Mouse (Mus musculus): ENCODE data around the gene Rapgef1. TPM values are rescaled to one million over a fixed set of nuclear protein-coding genes. Genes with fewer than 3 reads are reported as not detected.

The Rapgef1 gene
- polyA plus RNA-seq, 1 experiment: 132 TPM

- H3K4me3 ChIP-seq (ENCODE audit: control insufficient read depth, insufficient read depth, low read length): no peak overlapping the region
- DNase-seq: no peak
- no peaks in the 10 kb centered on the region for H3K27me3 ChIP-seq (ENCODE audit: control insufficient read depth, insufficient read depth, low read length)
- H3K4me1 ChIP-seq (replicated peaks; ENCODE audit: control insufficient read depth, insufficient read depth, low read length): no peaks in the 10 kb centered on the region
- TF ChIP-seq POLR2A (IDR thresholded peaks at IDR 0.05; ENCODE audit: control insufficient read depth, extremely low read depth, insufficient read depth, low read length, poor library complexity) (no peak), CTCF (IDR thresholded peaks at IDR 0.05; ENCODE audit: borderline replicate concordance, control insufficient read depth, extremely low read depth, insufficient read depth, low read length, poor library complexity) (no peak)
- H3K36me3 ChIP-seq (ENCODE audit: control insufficient read depth, insufficient read depth, low read length): peaks cover 57% of the 10 kb centered on the region
- no peak overlapping the region for H3K27ac ChIP-seq (ENCODE audit: control insufficient read depth, insufficient read depth, low read length)
Measured at GRCm38 (mm10) chr2:29700898-29701297, 81.4 kb downstream of the Rapgef1 start.

GRCm38 (mm10) chr2:29701393-29701792 lies 81.9 kb downstream of the Rapgef1 start:
- no peak overlapping the region for H3K27ac ChIP-seq (ENCODE audit: control insufficient read depth, insufficient read depth, low read length)
- H3K36me3 ChIP-seq (ENCODE audit: control insufficient read depth, insufficient read depth, low read length): peaks cover 58% of the 10 kb centered on the region
- no peak for DNase-seq
- no peaks in the 10 kb centered on the region; the same call in 1 of the 2 replicates for H3K4me1 ChIP-seq (replicated peaks; ENCODE audit: control insufficient read depth, insufficient read depth, low read length)
- WGBS: 96% methylated on average over 6 of the region's 6 CpGs
- H3K4me3 ChIP-seq (ENCODE audit: control insufficient read depth, insufficient read depth, low read length): no peak overlapping the region
- no peaks in the 10 kb centered on the region for H3K27me3 ChIP-seq (ENCODE audit: control insufficient read depth, insufficient read depth, low read length)
- no peak for TF ChIP-seq POLR2A (IDR thresholded peaks at IDR 0.05; ENCODE audit: control insufficient read depth, extremely low read depth, insufficient read depth, low read length, poor library complexity)
- TF ChIP-seq CTCF (IDR thresholded peaks at IDR 0.05; ENCODE audit: borderline replicate concordance, control insufficient read depth, extremely low read depth, insufficient read depth, low read length, poor library complexity): no peak

- DNase-seq: no peak
- H3K36me3 ChIP-seq (ENCODE audit: control insufficient read depth, insufficient read depth, low read length): peaks cover 58% of the 10 kb centered on the region
- no peak for TF ChIP-seq CTCF (IDR thresholded peaks at IDR 0.05; ENCODE audit: borderline replicate concordance, control insufficient read depth, extremely low read depth, insufficient read depth, low read length, poor library complexity)
- TF ChIP-seq POLR2A (IDR thresholded peaks at IDR 0.05; ENCODE audit: control insufficient read depth, extremely low read depth, insufficient read depth, low read length, poor library complexity): no peak
- no peak overlapping the region for H3K4me3 ChIP-seq (ENCODE audit: control insufficient read depth, insufficient read depth, low read length)
- H3K27ac ChIP-seq (ENCODE audit: control insufficient read depth, insufficient read depth, low read length): no peak overlapping the region
- H3K27me3 ChIP-seq (ENCODE audit: control insufficient read depth, insufficient read depth, low read length): no peaks in the 10 kb centered on the region
- WGBS: 97% methylated on average over 8 of the region's 8 CpGs
- H3K4me1 ChIP-seq (replicated peaks; ENCODE audit: control insufficient read depth, insufficient read depth, low read length): no peaks in the 10 kb centered on the region; the same call in 1 of the 2 replicates
Measured at GRCm38 (mm10) chr2:29702189-29702588, 82.7 kb downstream of the Rapgef1 start.

GRCm38 (mm10) chr2:29703104-29704081 lies 83.9 kb downstream of the Rapgef1 start:
- Histone ChIP-seq H3K27me3 (ENCODE audit: control insufficient read depth, insufficient read depth, low read length) (no peaks in the 10 kb centered on the region), H3K27ac (ENCODE audit: control insufficient read depth, insufficient read depth, low read length) (no peak overlapping the region), H3K4me1 (replicated peaks; ENCODE audit: control insufficient read depth, insufficient read depth, low read length) (no peaks in the 10 kb centered on the region; the same call in 1 of the 2 replicates), H3K36me3 (ENCODE audit: control insufficient read depth, insufficient read depth, low read length) (peaks cover 58% of the 10 kb centered on the region), H3K4me3 (ENCODE audit: control insufficient read depth, insufficient read depth, low read length) (no peak overlapping the region)
- no peak for TF ChIP-seq POLR2A (IDR thresholded peaks at IDR 0.05; ENCODE audit: control insufficient read depth, extremely low read depth, insufficient read depth, low read length, poor library complexity)
- no peak for TF ChIP-seq CTCF (IDR thresholded peaks at IDR 0.05; ENCODE audit: borderline replicate concordance, control insufficient read depth, extremely low read depth, insufficient read depth, low read length, poor library complexity)
- 94% methylated on average over 9 of the region's 9 CpGs for WGBS
- DNase-seq: no peak

GRCm38 (mm10) chr2:29705493-29705892 lies 86.0 kb downstream of the Rapgef1 start:
- 93% methylated on average over 3 of the region's 3 CpGs for WGBS
- no peak for TF ChIP-seq CTCF (IDR thresholded peaks at IDR 0.05; ENCODE audit: borderline replicate concordance, control insufficient read depth, extremely low read depth, insufficient read depth, low read length, poor library complexity)
- TF ChIP-seq POLR2A (IDR thresholded peaks at IDR 0.05; ENCODE audit: control insufficient read depth, extremely low read depth, insufficient read depth, low read length, poor library complexity): no peak
- H3K27me3 ChIP-seq (ENCODE audit: control insufficient read depth, insufficient read depth, low read length): no peaks in the 10 kb centered on the region
- no peak for DNase-seq
- H3K4me1 ChIP-seq (replicated peaks; ENCODE audit: control insufficient read depth, insufficient read depth, low read length): no peaks in the 10 kb centered on the region; the same call in 1 of the 2 replicates
- no peak overlapping the region for H3K27ac ChIP-seq (ENCODE audit: control insufficient read depth, insufficient read depth, low read length)
- peaks cover 50% of the 10 kb centered on the region for H3K36me3 ChIP-seq (ENCODE audit: control insufficient read depth, insufficient read depth, low read length)
- H3K4me3 ChIP-seq (ENCODE audit: control insufficient read depth, insufficient read depth, low read length): no peak overlapping the region

GRCm38 (mm10) chr2:29706726-29707620 lies 87.5 kb downstream of the Rapgef1 start:
- no peak overlapping the region for H3K4me3 ChIP-seq (ENCODE audit: control insufficient read depth, insufficient read depth, low read length)
- 82% methylated on average over 18 of the region's 18 CpGs for WGBS
- no peaks in the 10 kb centered on the region; the same call in 1 of the 2 replicates for H3K4me1 ChIP-seq (replicated peaks; ENCODE audit: control insufficient read depth, insufficient read depth, low read length)
- H3K36me3 ChIP-seq (ENCODE audit: control insufficient read depth, insufficient read depth, low read length): peaks cover 51% of the 10 kb centered on the region
- no peak for TF ChIP-seq POLR2A (IDR thresholded peaks at IDR 0.05; ENCODE audit: control insufficient read depth, extremely low read depth, insufficient read depth, low read length, poor library complexity)
- TF ChIP-seq CTCF (IDR thresholded peaks at IDR 0.05; ENCODE audit: borderline replicate concordance, control insufficient read depth, extremely low read depth, insufficient read depth, low read length, poor library complexity): no peak
- no peak for DNase-seq
- no peaks in the 10 kb centered on the region for H3K27me3 ChIP-seq (ENCODE audit: control insufficient read depth, insufficient read depth, low read length)
- no peak overlapping the region for H3K27ac ChIP-seq (ENCODE audit: control insufficient read depth, insufficient read depth, low read length)

Measured in thymus, adult 2 months (tissue).